Mouse (Mus musculus) lung, adult 2 months (tissue): ENCODE data around the gene Fmnl2. TPM values are rescaled to one million over a fixed set of nuclear protein-coding genes. Genes with fewer than 3 reads are reported as not detected.

Experiments
- DNase-seq: peaks from one replicate; pipeline ENCODE4 v3.0.0; 2022
- H3K4me1 ChIP-seq: fragments of 200-500 bp; 2 replicates; pipeline ENCODE4 v1.6.1; 2011; ENCODE audit warnings: low read length; ENCODE audit not compliant: control insufficient read depth, insufficient read depth
- H3K4me3 ChIP-seq: fragments of 200-500 bp; replicated peaks from 2 replicates; pipeline ENCODE3; 2011; ENCODE audit warnings: low read depth, mild to moderate bottlenecking, control low read depth, low read length; ENCODE audit errors: extremely low read depth
- CTCF ChIP-seq: fragments of 200-500 bp; IDR thresholded peaks from 2 replicates; pipeline ENCODE4 v1.5.1; 2011; ENCODE audit warnings: mild to moderate bottlenecking, low read length, control low read depth; ENCODE audit not compliant: insufficient read depth
- POLR2A ChIP-seq: fragments of 200-500 bp; IDR thresholded peaks from 2 replicates; pipeline ENCODE4 v1.6.1; 2011; ENCODE audit warnings: low read depth, mild to moderate bottlenecking, control low read depth, low read length, borderline replicate concordance; ENCODE audit errors: extremely low read depth
- WGBS: fragments of 180-500 bp; shearing (Covaris S2); methylation state at CpG from one replicate; pipeline ENCODE4 v1.1.7; 2018; 5-methylcytosine and 5-hydroxymethylcytosine counted together
- polyA plus RNA-seq: library from polyadenylated mRNA; depleted of rRNA; stranded (reverse); fragments of >200 nt; gene quantifications from 2 replicates; pipeline ENCODE4 v1.2.3, GENCODE M21; 2012

Gene Fmnl2
- polyA plus RNA-seq, 1 experiment: 4.8 TPM

GRCm38 (mm10) chr2:53038737-53039136, 181.1 kb downstream of the Fmnl2 start:
- WGBS: 69% methylated on average over 9 of the region's 9 CpGs
- DNase-seq: no peak

DNA sequence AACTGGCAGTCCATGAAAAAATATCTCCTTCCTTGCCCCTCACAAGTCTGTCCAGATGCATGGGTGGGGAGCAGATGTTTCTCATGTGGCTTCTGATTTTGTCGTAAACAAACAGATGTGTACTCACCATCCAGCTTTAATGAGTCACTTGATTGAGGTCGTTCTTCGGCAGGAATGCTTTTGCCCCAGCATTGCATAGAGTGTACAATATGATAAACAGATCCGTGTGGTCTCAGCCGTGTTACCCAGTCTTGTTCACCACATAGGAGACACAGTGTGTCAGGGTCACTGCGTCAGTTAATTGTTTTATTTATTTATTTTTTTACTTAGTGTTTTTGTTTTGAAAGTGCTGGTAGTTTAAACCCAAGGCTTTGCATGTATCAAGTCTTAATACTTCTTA, 189.4 kb downstream of the Fmnl2 start:
- DNase-seq: no peak
- no peak overlapping the region for H3K4me3 ChIP-seq
- TF ChIP-seq CTCF (no peak), POLR2A (no peak)
- no peaks in the 10 kb centered on the region for H3K4me1 ChIP-seq
- WGBS: 71% methylated on average over 6 of the region's 6 CpGs

More at GRCm38 (mm10) chr2:53038737-53039136, 181.1 kb downstream of the Fmnl2 start:
- TF ChIP-seq POLR2A: no peak
- TF ChIP-seq CTCF: no peak
- H3K4me1 ChIP-seq: no peaks in the 10 kb centered on the region
- no peak overlapping the region for H3K4me3 ChIP-seq

DNA sequence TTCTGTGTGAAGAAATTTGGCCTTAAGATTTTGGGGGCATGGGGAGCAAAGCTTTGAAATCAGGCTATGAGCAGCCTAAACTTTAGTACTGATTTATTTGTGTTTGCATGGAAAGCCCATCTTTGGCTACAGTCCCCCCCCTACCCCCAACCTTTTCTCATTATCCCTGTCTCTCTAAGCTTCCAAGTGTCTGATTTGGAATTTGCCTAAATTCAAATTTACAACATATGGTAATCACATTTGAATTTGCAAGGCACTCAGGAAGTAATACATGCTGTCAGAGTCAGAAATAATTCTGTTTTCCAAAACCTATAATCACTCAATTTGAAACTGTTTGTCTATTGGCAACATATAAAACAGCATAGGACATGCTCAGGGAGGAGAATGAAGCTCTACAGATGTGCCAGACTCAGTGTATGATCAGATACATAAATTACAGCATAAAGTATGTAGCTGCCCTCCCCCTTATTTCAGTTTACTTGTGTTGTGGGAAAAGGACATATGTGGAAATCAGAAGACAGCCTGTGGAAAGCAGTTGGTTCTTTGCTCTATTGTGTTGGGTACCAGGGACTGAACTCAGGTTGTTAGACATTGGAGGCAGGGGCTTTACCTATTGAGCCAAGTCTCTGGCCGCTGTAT, 190.2 kb downstream of the Fmnl2 start:
- TF ChIP-seq POLR2A (no peak), CTCF (no peak)
- H3K4me3 ChIP-seq: no peak overlapping the region
- WGBS: 100% methylated on average over 1 of the region's 1 CpGs
- DNase-seq: no peak
- H3K4me1 ChIP-seq: no peaks in the 10 kb centered on the region

DNA sequence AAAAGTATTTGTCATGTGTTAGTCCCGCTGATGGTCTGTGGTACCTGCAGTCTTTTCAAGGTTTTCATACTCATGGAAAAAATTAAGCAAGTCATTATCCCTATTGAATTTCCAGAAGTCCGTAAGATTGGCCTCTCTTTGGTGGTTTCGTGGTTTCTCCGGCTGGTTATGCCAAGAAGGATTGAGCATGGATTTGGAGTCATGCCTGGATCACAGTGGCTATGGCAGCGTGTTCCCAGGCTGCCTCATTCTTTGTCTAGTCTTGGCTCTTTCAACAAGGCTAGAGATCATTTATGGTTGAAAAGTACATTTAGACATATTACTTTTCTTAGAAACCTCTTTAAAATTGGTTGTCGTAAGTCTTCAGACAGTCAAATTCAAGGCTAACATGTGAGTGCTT, 192.7 kb downstream of the Fmnl2 start:
- 91% methylated on average over 6 of the region's 6 CpGs for whole genome bisulfite sequencing
- DNase-seq: no peak
- TF ChIP-seq POLR2A: no peak
- TF ChIP-seq CTCF: no peak
- Histone ChIP-seq H3K4me1 (no peaks in the 10 kb centered on the region), H3K4me3 (no peak overlapping the region)

GRCm38 (mm10) chr2:53051502-53051901, 193.8 kb downstream of the Fmnl2 start:
- TF ChIP-seq CTCF (no peak), POLR2A (no peak)
- WGBS: 78% methylated on average over 8 of the region's 8 CpGs
- no peak for DNase-seq
- Histone ChIP-seq H3K4me1 (no peaks in the 10 kb centered on the region), H3K4me3 (no peak overlapping the region)

DNA sequence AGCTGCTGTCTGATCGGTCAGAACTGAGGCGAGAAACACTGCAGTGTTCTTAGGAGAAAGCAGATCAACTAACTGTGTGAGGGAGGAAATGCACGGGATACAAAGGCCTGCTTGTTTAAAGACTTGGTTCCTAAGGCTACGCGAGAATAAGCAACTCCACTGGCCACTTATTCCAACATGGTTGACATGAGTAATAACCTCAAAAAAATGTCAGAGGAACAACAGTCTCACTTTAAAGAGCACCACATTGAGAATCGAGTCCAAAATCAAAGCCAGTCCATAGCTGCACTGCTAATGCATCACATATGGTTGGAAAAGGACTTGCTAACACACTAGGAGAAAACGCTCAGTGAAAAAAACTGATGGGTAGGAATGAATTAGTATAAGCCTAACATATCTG, 196.1 kb downstream of the Fmnl2 start:
- no peak overlapping the region for H3K4me3 ChIP-seq
- 67% methylated on average over 7 of the region's 7 CpGs for WGBS
- TF ChIP-seq POLR2A (no peak), CTCF (no peak)
- DNase-seq: no peak
- H3K4me1 ChIP-seq: no peaks in the 10 kb centered on the region

GRCm38 (mm10) chr2:53056556-53056955, 198.9 kb downstream of the Fmnl2 start:
- Histone ChIP-seq H3K4me1 (no peaks in the 10 kb centered on the region), H3K4me3 (no peak overlapping the region)
- no peak for DNase-seq
- 89% methylated on average over 6 of the region's 6 CpGs for WGBS
- no peak for TF ChIP-seq CTCF
- no peak for TF ChIP-seq POLR2A

- DNase-seq: no peak
- H3K4me1 ChIP-seq: no peaks in the 10 kb centered on the region
- WGBS: 79% methylated on average over 2 of the region's 2 CpGs
- no peak for TF ChIP-seq CTCF
- no peak for TF ChIP-seq POLR2A
- H3K4me3 ChIP-seq: no peak overlapping the region
Observed at GRCm38 (mm10) chr2:53057291-53057690, 199.6 kb downstream of the Fmnl2 start.

DNA sequence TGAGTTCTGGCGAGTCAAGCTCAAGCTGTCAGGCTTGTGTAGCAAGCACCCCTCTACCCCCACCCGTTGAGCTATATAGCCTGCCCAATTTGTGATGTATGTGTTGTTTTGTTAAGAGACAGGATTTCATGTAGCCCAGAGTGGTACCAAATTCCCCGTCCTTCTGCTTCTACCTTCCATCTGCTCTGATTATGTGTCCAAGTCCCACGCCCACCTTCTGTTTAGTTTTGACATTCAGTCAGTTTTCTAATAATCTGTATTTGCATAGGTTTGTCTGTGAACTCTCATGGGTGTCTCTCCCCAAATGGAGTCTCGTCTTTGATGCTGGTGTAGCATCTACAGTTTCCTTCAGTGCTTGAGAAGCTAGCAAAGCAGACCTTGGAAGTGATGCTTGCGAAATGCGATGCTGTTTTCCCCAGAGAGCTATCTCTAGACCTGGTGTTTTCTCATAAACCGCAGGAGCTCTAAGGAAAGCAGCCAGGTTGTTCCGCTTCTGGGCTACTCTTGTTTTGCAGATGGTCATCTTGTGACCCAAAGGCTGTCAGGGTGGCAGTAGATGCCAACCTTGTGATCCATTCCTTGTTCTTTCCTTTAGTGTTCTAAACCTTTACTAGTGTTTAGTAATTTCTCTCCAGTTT, 203.8 kb downstream of the Fmnl2 start:
- Histone ChIP-seq H3K4me3 (no peak overlapping the region), H3K4me1 (no peaks in the 10 kb centered on the region)
- TF ChIP-seq POLR2A: no peak
- no peak for TF ChIP-seq CTCF
- WGBS: 90% methylated on average over 9 of the region's 9 CpGs
- no peak for DNase-seq

DNA sequence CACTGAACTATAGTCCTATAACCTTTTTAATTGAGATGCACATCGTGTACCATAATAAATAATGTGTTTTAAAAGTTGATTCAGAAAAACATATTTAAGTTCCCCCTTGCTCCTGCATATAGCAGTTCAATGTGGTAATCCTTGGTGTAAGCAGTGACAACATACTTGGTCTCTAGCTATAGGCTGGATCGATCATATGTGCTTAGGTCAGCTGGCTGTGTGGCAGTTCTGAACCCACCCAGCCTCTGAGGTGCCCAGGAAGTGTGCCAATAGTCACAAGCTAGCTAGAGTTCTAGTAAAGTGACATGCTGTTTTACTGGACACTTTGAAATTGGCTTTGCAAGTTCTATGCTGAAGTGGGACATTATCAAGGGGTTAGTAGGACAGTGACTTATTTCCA, 209.3 kb downstream of the Fmnl2 start:
- DNase-seq: no peak
- 88% methylated on average over 2 of the region's 2 CpGs for WGBS
- no peaks in the 10 kb centered on the region; the same call in 1 of the 2 replicates for H3K4me1 ChIP-seq
- no peak overlapping the region for H3K4me3 ChIP-seq
- TF ChIP-seq CTCF (no peak), POLR2A (no peak)

- DNase-seq: no peak
- no peaks in the 10 kb centered on the region; the same call in 1 of the 2 replicates for H3K4me1 ChIP-seq
- 3% methylated on average over 1 of the region's 1 CpGs for WGBS
- H3K4me3 ChIP-seq: no peak overlapping the region
- TF ChIP-seq CTCF (no peak), POLR2A (no peak)
Observed at GRCm38 (mm10) chr2:53070607-53071006, 212.9 kb downstream of the Fmnl2 start.
